Mouse (Mus musculus) neural tube, embryonic 13.5 days (tissue): ENCODE measurements around the gene Zfp281. TPM values are rescaled to one million over a fixed set of nuclear protein-coding genes. Genes with fewer than 3 reads are reported as not detected.

Source experiments
- ATAC-seq: fragments of 200-750 bp; cut with Nextera tagmentation; 2 replicates; pipeline ENCODE4 v1.8.0; 2017; ENCODE audit warnings: low read depth, mild to moderate bottlenecking, moderate TSS enrichment, moderate library complexity
- H3K27ac ChIP-seq: fragments of 300-500 bp; sonication (generic); replicated peaks from 2 replicates; pipeline ENCODE4 v1.5.1; 2015; ENCODE audit warnings: moderate library complexity, mild to moderate bottlenecking, inconsistent platforms
- H3K27me3 ChIP-seq: fragments of 300-500 bp; sonication (generic); 2 replicates; pipeline ENCODE4 v1.6.1; 2015; ENCODE audit warnings: mild to moderate bottlenecking, inconsistent platforms
- H3K36me3 ChIP-seq: fragments of 300-500 bp; sonication (generic); 2 replicates; pipeline ENCODE4 v1.6.1; 2015; ENCODE audit warnings: mild to moderate bottlenecking, inconsistent platforms
- H3K4me1 ChIP-seq: fragments of 300-500 bp; sonication (generic); replicated peaks from 2 replicates; pipeline ENCODE4 v1.6.1; 2015; ENCODE audit warnings: inconsistent platforms
- H3K4me2 ChIP-seq: fragments of 300-500 bp; sonication (generic); 2 replicates; pipeline ENCODE4 v1.6.1; 2015; ENCODE audit warnings: inconsistent platforms, mild to moderate bottlenecking, moderate library complexity
- H3K4me3 ChIP-seq: fragments of 300-500 bp; sonication (generic); 2 replicates; pipeline ENCODE4 v1.5.1; 2015; ENCODE audit warnings: mild to moderate bottlenecking, inconsistent platforms
- H3K9ac ChIP-seq: fragments of 300-500 bp; sonication (generic); 2 replicates; pipeline ENCODE4 v1.6.1; 2015; ENCODE audit warnings: moderate library complexity, mild to moderate bottlenecking, inconsistent platforms
- H3K9me3 ChIP-seq: fragments of 300-500 bp; sonication (generic); 2 replicates; pipeline ENCODE4 v1.6.1; 2016; ENCODE audit warnings: inconsistent platforms
- WGBS: fragments of 180-500 bp; shearing (Covaris S2); methylation state at CpG from one replicate; pipeline ENCODE4 v1.1.7; 2015; 5-methylcytosine and 5-hydroxymethylcytosine counted together
- polyA plus RNA-seq: library from polyadenylated mRNA; unstranded; fragments of >200 nt; fragmentation: Nextera tagmentation; extraction: Ambion mirVana; gene quantifications from 2 replicates; pipeline ENCODE4 v1.2.1, GENCODE M21; 2015

Zfp281 gene
- 26.3 and 27.2 TPM in 2 replicates for polyA plus RNA-seq

GRCm38 (mm10) chr1:136624146-136625018 lies at the start of gene Zfp281:
Gene Zfp281, plus strand, starts transcription at chr1:136624901.
- Histone ChIP-seq H3K4me1 (peaks cover 38% of the 10 kb centered on the region), H3K4me3 (peak within 1 kb of the TSS; percentile 88), H3K4me2 (peak within 1 kb of the TSS; percentile 73), H3K27me3 (no peaks in the 10 kb centered on the region), H3K9me3 (no peaks in the 10 kb centered on the region), H3K36me3 (peaks cover 23% of the 10 kb centered on the region), H3K27ac (peak within 1 kb of the TSS; percentile 97), H3K9ac (peak within 1 kb of the TSS; percentile 96)
- ATAC-seq: peak; percentile 99
- WGBS: 2% methylated on average over 45 of the region's 45 CpGs

DNA sequence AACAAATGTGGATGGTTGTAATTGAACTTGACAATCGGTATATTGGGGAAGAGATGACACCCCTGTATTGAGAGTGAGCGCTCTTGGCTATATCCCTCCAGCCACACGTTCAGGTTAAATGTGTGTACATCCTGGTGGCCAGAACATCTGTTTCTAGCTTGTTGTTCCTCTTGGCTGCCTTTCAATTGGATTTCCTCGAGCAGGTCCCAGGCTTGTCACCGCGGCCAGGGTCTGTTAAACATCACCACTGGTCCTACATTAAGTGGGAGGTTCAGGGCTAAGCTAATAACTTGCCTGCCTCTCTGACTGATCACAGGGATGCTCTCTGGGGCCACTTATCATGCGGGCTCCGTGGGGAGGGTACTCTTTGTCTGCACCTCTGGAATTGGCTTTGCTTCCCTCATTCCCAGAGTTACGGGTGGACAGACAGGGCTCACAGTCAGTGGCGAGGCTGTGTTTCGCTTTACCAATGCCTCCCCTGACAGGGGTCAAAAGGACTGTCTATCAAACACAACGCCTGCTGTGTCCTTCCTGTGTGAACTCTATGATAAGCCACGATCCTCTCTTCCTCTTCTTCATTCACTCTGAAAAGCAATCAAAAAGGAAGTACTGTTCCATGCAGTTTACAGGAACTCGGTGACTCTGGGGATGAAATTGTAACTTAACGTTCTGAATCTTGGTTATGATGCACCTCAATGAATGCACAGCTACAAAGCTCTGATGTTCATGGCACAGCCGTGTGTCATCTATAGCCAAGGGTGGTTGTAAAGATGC lies 46.6 kb upstream of the Zfp281 start:
- no peaks in the 10 kb centered on the region for H3K36me3 ChIP-seq
- no peaks in the 10 kb centered on the region for H3K9me3 ChIP-seq
- WGBS: 41% methylated on average over 16 of the region's 16 CpGs
- no peak for ATAC-seq
- no peak overlapping the region for H3K9ac ChIP-seq
- peaks cover 19% of the 10 kb centered on the region for H3K4me1 ChIP-seq
- no peak overlapping the region for H3K4me2 ChIP-seq
- H3K27me3 ChIP-seq: peaks cover 2% of the 10 kb centered on the region; the same call in 1 of the 2 replicates
- H3K27ac ChIP-seq: peak overlapping the region; percentile 46; the same call in 1 of the 2 replicates
- no peak overlapping the region for H3K4me3 ChIP-seq

DNA sequence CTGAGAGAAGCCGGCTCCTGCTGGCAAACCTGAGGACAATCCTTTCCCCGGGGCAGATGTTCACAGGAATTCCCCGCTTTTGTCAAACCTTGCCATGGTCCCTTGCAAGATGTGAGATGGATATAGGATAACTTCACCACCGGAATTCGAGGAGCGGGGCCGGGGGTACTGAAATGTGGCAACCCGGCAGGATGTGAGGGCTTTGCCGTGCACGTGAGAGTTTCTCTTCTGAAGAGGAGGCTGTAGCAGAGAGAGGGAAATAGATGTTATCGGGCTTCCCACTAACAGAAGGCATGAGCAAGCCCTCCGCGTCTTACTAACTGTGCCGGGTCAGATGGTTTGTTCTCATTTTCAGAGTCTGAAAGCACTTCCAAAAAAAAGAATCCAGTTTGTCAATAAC lies 45.3 kb upstream of the Zfp281 start:
- Histone ChIP-seq H3K4me2 (no peak overlapping the region), H3K4me3 (no peak overlapping the region), H3K9ac (no peak overlapping the region), H3K9me3 (no peaks in the 10 kb centered on the region), H3K4me1 (peaks cover 27% of the 10 kb centered on the region), H3K27ac (no peak overlapping the region), H3K27me3 (peaks cover 2% of the 10 kb centered on the region; the same call in 1 of the 2 replicates), H3K36me3 (no peaks in the 10 kb centered on the region)
- WGBS: 88% methylated on average over 14 of the region's 14 CpGs
- no peak for ATAC-seq

DNA sequence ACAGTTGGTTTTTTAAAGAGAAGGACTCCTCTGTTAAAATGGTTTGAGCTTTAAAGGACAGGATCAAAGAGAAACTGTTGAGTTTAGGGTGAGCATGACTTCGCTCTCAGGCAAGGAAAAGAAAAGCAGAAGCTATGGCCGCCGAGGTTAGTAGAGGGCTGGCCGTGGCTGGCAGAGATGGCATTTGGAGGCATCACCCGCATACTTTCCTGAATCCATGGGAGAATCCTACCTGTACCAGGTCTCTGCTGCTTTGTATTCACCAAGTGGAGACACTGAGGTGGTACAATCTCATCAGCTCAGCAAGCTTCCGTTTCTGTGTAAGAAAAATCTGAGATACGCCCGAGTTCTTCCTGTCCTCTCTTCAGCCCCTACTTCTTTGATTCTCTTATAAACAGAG lies 44.4 kb upstream of the Zfp281 start:
- peaks cover 2% of the 10 kb centered on the region; the same call in 1 of the 2 replicates for H3K27me3 ChIP-seq
- H3K4me2 ChIP-seq: no peak overlapping the region
- no peak overlapping the region for H3K27ac ChIP-seq
- H3K9ac ChIP-seq: no peak overlapping the region
- no peak overlapping the region for H3K4me3 ChIP-seq
- 89% methylated on average over 8 of the region's 8 CpGs for WGBS
- ATAC-seq: no peak
- H3K9me3 ChIP-seq: no peaks in the 10 kb centered on the region
- no peaks in the 10 kb centered on the region for H3K36me3 ChIP-seq
- peaks cover 28% of the 10 kb centered on the region for H3K4me1 ChIP-seq

GRCm38 (mm10) chr1:136581841-136582240 lies 42.9 kb upstream of the Zfp281 start:
- 89% methylated on average over 8 of the region's 8 CpGs for WGBS
- no peaks in the 10 kb centered on the region for H3K36me3 ChIP-seq
- no peaks in the 10 kb centered on the region for H3K9me3 ChIP-seq
- no peak overlapping the region for H3K27ac ChIP-seq
- H3K4me1 ChIP-seq: peaks cover 23% of the 10 kb centered on the region
- H3K27me3 ChIP-seq: peaks cover 2% of the 10 kb centered on the region; the same call in 1 of the 2 replicates
- no peak overlapping the region for H3K4me3 ChIP-seq
- ATAC-seq: no peak
- H3K9ac ChIP-seq: no peak overlapping the region
- H3K4me2 ChIP-seq: no peak overlapping the region

GRCm38 (mm10) chr1:136587761-136588405 lies 36.8 kb upstream of the Zfp281 start:
- Histone ChIP-seq H3K27me3 (no peaks in the 10 kb centered on the region), H3K4me2 (no peak overlapping the region), H3K4me1 (peaks cover 30% of the 10 kb centered on the region), H3K36me3 (no peaks in the 10 kb centered on the region), H3K4me3 (no peak overlapping the region), H3K9ac (no peak overlapping the region), H3K27ac (no peak overlapping the region), H3K9me3 (no peaks in the 10 kb centered on the region)
- WGBS: 80% methylated on average over 13 of the region's 13 CpGs
- no peak for ATAC-seq

GRCm38 (mm10) chr1:136588908-136589307 lies 35.8 kb upstream of the Zfp281 start:
- Histone ChIP-seq H3K4me1 (peaks cover 26% of the 10 kb centered on the region), H3K27me3 (no peaks in the 10 kb centered on the region), H3K4me2 (peak overlapping the region; percentile 47), H3K4me3 (no peak overlapping the region), H3K36me3 (no peaks in the 10 kb centered on the region), H3K9ac (peak overlapping the region; percentile 23; the same call in 1 of the 2 replicates), H3K27ac (peak overlapping the region; percentile 29; the same call in 1 of the 2 replicates), H3K9me3 (no peaks in the 10 kb centered on the region)
- no peak for ATAC-seq
- WGBS: 13% methylated on average over 9 of the region's 9 CpGs

DNA sequence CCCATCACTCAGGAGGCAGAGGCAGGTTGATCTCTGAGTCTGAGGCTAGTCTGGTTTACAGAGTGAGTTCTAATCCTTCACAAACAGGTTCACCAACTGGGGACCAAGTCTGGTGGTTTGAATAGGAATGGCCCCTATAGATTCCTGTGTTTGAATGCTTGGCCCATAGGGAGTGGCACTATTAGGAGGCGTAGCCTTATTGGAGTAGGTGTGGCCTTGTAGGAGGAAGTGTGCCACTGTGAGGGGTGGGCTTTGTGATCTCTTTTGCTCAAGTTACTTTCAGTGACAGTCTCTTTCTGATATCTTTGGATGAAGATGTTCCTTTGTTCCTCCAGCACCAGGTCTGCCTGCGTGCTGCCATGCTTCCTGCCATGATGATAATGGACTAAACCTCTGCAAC lies 32.0 kb upstream of the Zfp281 start:
- peaks cover 20% of the 10 kb centered on the region for H3K4me1 ChIP-seq
- no peak overlapping the region for H3K4me2 ChIP-seq
- no peak for ATAC-seq
- H3K27ac ChIP-seq: no peak overlapping the region
- 97% methylated on average over 2 of the region's 2 CpGs for WGBS
- no peak overlapping the region for H3K4me3 ChIP-seq
- H3K9ac ChIP-seq: no peak overlapping the region
- no peaks in the 10 kb centered on the region for H3K9me3 ChIP-seq
- H3K27me3 ChIP-seq: no peaks in the 10 kb centered on the region
- no peaks in the 10 kb centered on the region for H3K36me3 ChIP-seq

- H3K36me3 ChIP-seq: no peaks in the 10 kb centered on the region
- H3K4me3 ChIP-seq: no peak overlapping the region
- H3K4me1 ChIP-seq: peaks cover 10% of the 10 kb centered on the region
- ATAC-seq: no peak
- no peaks in the 10 kb centered on the region for H3K27me3 ChIP-seq
- H3K27ac ChIP-seq: no peak overlapping the region
- H3K9me3 ChIP-seq: no peaks in the 10 kb centered on the region
- 92% methylated on average over 5 of the region's 5 CpGs for WGBS
- H3K4me2 ChIP-seq: no peak overlapping the region
- H3K9ac ChIP-seq: no peak overlapping the region
Observed at GRCm38 (mm10) chr1:136594235-136594850, 30.4 kb upstream of the Zfp281 start.

GRCm38 (mm10) chr1:136596821-136597220 lies 27.9 kb upstream of the Zfp281 start:
- Histone ChIP-seq H3K4me1 (no peaks in the 10 kb centered on the region), H3K9me3 (no peaks in the 10 kb centered on the region), H3K4me2 (no peak overlapping the region), H3K4me3 (no peak overlapping the region), H3K27ac (no peak overlapping the region), H3K9ac (no peak overlapping the region), H3K27me3 (no peaks in the 10 kb centered on the region), H3K36me3 (no peaks in the 10 kb centered on the region)
- 82% methylated on average over 2 of the region's 2 CpGs for WGBS
- ATAC-seq: no peak

DNA sequence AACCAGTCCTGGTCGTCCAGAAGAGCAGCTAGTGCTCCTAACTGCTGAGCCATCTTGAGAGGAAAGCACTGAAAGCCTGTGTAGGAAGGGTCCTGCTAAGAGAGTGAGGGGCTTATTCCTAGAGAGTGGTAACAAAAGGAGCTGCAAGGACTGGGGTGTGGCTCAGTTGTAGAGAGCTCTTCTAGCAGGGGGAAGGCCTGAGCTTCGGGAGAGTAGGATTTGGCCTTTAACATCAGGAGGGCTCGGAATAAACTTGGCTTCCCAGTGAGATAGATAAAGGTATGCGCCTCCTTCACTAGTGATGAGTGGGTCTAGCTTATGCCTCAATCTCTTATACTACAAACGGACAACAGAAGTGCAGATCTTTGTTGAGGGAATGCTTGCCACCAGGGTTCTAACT lies 26.4 kb upstream of the Zfp281 start:
- no peak overlapping the region for H3K9ac ChIP-seq
- 75% methylated on average over 5 of the region's 5 CpGs for WGBS
- no peak overlapping the region for H3K4me2 ChIP-seq
- ATAC-seq: no peak
- no peaks in the 10 kb centered on the region for H3K27me3 ChIP-seq
- no peaks in the 10 kb centered on the region for H3K9me3 ChIP-seq
- H3K4me3 ChIP-seq: no peak overlapping the region
- H3K4me1 ChIP-seq: no peaks in the 10 kb centered on the region
- H3K27ac ChIP-seq: no peak overlapping the region
- H3K36me3 ChIP-seq: no peaks in the 10 kb centered on the region
